Comparison of ENCODE assay signal across 7 mouse cellular contexts in the genomic region with DNA sequence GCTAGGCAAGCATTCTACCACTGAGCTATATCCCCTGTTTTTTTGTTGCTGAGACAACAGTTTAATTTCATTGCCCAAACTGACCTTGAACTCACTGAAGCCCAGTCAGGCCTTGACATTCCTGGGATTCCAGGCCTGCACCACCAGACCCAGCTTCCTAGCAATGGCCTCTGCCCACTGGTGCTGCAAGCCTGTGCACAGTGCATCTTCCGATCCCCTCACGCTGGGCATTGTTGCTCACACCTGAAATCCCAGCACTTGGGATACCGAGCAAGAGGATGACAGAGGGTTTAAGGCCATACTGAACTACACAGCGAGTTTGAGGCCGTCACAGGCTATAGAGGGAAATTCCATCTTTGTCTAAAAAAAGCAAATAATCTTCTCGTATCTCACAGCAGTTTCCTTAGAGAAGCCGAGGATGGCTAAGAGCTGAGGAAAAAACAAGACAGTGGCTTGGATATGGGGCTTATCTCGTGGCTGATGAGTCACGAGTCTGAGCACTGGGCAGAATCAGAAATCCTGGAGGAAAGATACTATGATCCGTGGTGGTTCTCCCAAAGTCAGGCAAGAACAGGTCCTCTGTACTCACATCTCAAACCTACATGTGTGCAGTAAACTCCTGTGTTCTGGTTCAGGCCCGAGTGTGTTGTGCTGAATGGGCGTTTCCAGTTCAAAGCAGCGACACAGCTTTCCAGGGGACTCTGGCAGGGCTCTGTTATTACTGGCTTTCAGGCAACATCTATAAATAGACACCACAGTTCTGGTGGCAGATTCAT. TPM values are rescaled to one million over a fixed set of nuclear protein-coding genes. Genes with fewer than 3 reads are reported as not detected.
DNase-seq lines count a peak whose midpoint lies in the region; ATAC-seq and TF ChIP-seq lines count a peak whose summit lies in the region.

No protein-coding gene starts in this region.

- ATAC-seq in lung, postnatal 0 days: no peak
- peak; percentile 76 for ATAC-seq in forebrain, postnatal 0 days
- ATAC-seq in inflammation-experienced regulatory T-cells, adult 6 months: no peak

- no peak for TF ChIP-seq POLR2A in lung, adult 2 months (IDR thresholded peaks at IDR 0.05; ENCODE audit: borderline replicate concordance, extremely low read depth, low read depth, low read length)

- no peak for TF ChIP-seq EP300 in lung, postnatal 0 days (IDR thresholded peaks at IDR 0.05)

- H3K27ac ChIP-seq in lung, postnatal 0 days (ENCODE audit: low read length): no peak overlapping the region
- H3K27ac ChIP-seq in forebrain, postnatal 0 days (ENCODE audit: low read depth, low read length): peak overlapping the region; percentile 46; the same call in 1 of the 2 replicates

- WGBS in lung, postnatal 0 days: 39% methylated on average over 13 of the region's 13 CpGs
- WGBS in lung, adult 2 months: 33% methylated on average over 13 of the region's 13 CpGs
- 62% methylated on average over 13 of the region's 13 CpGs for WGBS in forebrain, postnatal 0 days

- H3K9ac ChIP-seq in lung, postnatal 0 days (replicated peaks; ENCODE audit: low read depth): no peak overlapping the region
- no peak overlapping the region for H3K9ac ChIP-seq in forebrain, postnatal 0 days

- no peaks in the 10 kb centered on the region for H3K27me3 ChIP-seq in lung, postnatal 0 days (replicated peaks; ENCODE audit: insufficient read depth, low read length)
- no peaks in the 10 kb centered on the region for H3K27me3 ChIP-seq in forebrain, postnatal 0 days (ENCODE audit: insufficient read depth, low read length)

- H3K9me3 ChIP-seq in lung, postnatal 0 days (ENCODE audit: low read length): no peaks in the 10 kb centered on the region
- H3K9me3 ChIP-seq in forebrain, postnatal 0 days (ENCODE audit: low read length): no peaks in the 10 kb centered on the region

- no peaks in the 10 kb centered on the region for H3K36me3 ChIP-seq in lung, postnatal 0 days (ENCODE audit: insufficient read depth, low read length)
- no peaks in the 10 kb centered on the region for H3K36me3 ChIP-seq in forebrain, postnatal 0 days (ENCODE audit: insufficient read depth)

- no peaks in the 10 kb centered on the region for H3K4me1 ChIP-seq in lung, postnatal 0 days (ENCODE audit: insufficient read depth, low read depth, low read length)
- H3K4me1 ChIP-seq in lung, adult 2 months (ENCODE audit: control insufficient read depth, insufficient read depth, low read length): peaks cover 11% of the 10 kb centered on the region
- H3K4me1 ChIP-seq in forebrain, postnatal 0 days (ENCODE audit: insufficient read depth): no peaks in the 10 kb centered on the region

- H3K4me3 ChIP-seq in lung, postnatal 0 days (ENCODE audit: low read depth, low read length): no peak overlapping the region
- no peak overlapping the region for H3K4me3 ChIP-seq in lung, adult 2 months (replicated peaks; ENCODE audit: extremely low read depth, low read depth, low read length)
- no peak overlapping the region for H3K4me3 ChIP-seq in forebrain, postnatal 0 days (ENCODE audit: low read depth, low read length)

- DNase-seq in lung, postnatal 0 days (ENCODE audit: low spot score): peak; percentile 35
- no peak for DNase-seq in lung, adult 2 months
- peak; percentile 51 for DNase-seq in adrenal gland, postnatal 14 days
- peak; percentile 25 for DNase-seq in forebrain, postnatal 0 days
- peak; percentile 65 for DNase-seq in kidney, adult 9 months
- DNase-seq in lung, postnatal 10 days: peak; percentile 48

- TF ChIP-seq CTCF in lung, postnatal 0 days (IDR thresholded peaks at IDR 0.05): no peak
- TF ChIP-seq CTCF in lung, adult 2 months (IDR thresholded peaks at IDR 0.05; ENCODE audit: insufficient read depth, low read length): no peak
- TF ChIP-seq CTCF in forebrain, postnatal 0 days (IDR thresholded peaks at IDR 0.05; ENCODE audit: low read depth): no peak

- no peak overlapping the region for H3K4me2 ChIP-seq in lung, postnatal 0 days (replicated peaks; ENCODE audit: low read depth, low read length)
- no peak overlapping the region for H3K4me2 ChIP-seq in forebrain, postnatal 0 days (ENCODE audit: low read depth)

RNA-seq across cellular contexts. Expression of a gene that starts 14.5 kb away (rescaled TPM):
- polyA plus RNA-seq in lung, postnatal 0 days (2015; fragmentation: Nextera tagmentation; extraction: Ambion mirVana): 25.0 and 28.8 TPM in 2 replicates
- polyA plus RNA-seq in lung, adult 2 months (2012; rRNA removed): 75.4 and 83.5 TPM in 2 replicates
- total RNA-seq in adrenal gland, postnatal 14 days (2021): 62.5 and 64.6 TPM in 2 replicates
- total RNA-seq in forebrain, postnatal 0 days (2014; rRNA removed): 6.3 and 9.8 TPM in 2 replicates
- polyA plus RNA-seq in forebrain, postnatal 0 days (2015; fragmentation: Nextera tagmentation; extraction: Ambion mirVana): 1.4 and 2.3 TPM in 2 replicates
- under 1 TPM in 1 of 3 experiments, not detected in 2; 0.13 TPM for polyA plus RNA-seq in inflammation-experienced regulatory T-cells, adult 6 months (2017; shearing (Covaris generic))
